Mouse (Mus musculus): ENCODE results near the gene Akap2.

The Akap2 gene

DNA sequence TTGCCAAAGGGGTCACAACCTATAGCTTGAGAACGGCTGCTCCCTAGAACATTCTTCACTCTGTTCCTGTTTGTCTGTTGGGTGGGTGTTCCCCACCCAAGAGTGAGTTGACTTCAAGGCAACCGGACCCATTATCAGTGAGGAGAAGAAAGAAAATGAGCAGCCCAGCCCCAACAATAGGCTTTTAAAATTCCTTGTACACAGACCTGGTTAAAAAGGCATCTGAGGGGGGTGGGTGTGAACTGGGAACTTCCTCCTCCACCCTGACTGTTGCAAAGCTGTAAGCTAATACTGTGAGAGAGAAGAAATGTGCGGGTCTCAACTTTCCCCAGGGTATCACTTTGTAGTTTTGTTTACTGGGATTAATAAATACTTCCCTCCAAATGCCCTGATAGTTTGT is 77.1 kb downstream of the Akap2 start:
- DNase-seq (ENCODE audit: low spot score in 2 of 2), result no peak

GRCm38 (mm10) chr4:57797548-57798285 is 80.3 kb downstream of the Akap2 start:
- no peak for DNase-seq (ENCODE audit: low spot score in 2 of 2)

- no peak for DNase-seq (ENCODE audit: low spot score in 2 of 2)
These were observed 81.0 kb downstream of the Akap2 start for GRCm38 (mm10) chr4:57798286-57799018.

GRCm38 (mm10) chr4:57799297-57799696 is 81.8 kb downstream of the Akap2 start:
- DNase-seq (ENCODE audit: low spot score in 2 of 2), result no peak

DNA sequence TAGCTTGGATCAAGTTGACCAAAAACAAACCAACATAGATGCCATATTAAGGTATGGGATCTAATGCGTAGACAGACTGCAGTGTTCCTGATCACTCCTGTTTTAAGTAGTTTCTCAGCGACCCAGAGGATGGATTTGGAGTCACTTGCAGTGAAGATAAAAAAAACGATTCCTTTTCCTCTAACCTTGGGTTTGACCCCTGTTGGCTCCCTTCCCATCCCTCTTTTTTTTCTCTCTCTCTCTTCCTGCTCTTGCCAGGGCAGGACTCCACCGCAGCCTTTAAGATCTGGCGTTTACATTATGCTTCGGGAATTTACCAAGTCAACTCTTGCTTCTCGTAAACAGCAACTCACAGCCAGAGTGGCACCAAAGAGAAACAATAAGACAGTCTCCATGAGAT is 83.8 kb downstream of the Akap2 start:
- DNase-seq (ENCODE audit: low spot score in 2 of 2), result no peak

DNA sequence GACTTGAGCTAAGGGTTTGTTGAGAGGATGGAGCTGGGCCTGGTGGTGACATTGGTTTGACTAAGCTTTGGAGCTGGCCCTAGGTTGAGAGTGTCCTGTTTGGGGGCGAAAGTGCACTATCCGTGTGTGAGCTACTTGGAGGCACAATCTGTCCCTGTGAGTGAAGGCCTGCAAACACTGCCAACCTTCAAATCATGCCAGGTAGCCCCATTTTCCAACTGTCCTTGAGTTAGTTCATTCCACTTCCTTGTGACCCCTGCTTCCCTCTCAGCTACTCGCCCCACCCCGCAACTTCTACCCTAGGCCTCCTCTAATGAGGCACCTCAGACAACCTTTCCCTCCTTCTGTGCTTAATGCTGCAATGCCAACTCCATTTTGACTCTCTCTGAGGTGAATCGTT is 84.5 kb downstream of the Akap2 start:
- DNase-seq (ENCODE audit: low spot score in 2 of 2), result no peak

- no peak for DNase-seq (ENCODE audit: low spot score in 2 of 2)
These were observed 85.0 kb downstream of the Akap2 start for GRCm38 (mm10) chr4:57802411-57802810.

- no peak for DNase-seq (ENCODE audit: low spot score in 2 of 2)
These were observed 87.4 kb downstream of the Akap2 start for GRCm38 (mm10) chr4:57804902-57805301.

DNA sequence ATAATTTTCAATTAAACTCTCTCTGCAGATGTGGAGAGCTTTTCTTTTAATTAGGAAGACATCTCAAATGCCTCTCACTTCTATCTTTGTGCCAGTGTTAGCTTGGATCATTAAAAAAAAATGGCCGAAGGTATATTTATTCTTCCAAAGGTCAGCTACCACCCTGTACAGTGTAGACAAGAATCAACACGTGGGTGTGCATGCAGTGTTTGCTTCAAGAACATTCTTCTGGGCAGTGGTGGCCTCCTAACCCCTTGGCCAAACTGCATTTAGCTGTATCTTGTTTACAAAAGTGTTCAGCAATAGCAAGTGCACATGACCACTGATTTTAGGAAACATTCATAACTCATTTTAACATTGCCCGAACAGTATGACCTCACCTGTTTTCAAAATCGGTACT is 92.0 kb downstream of the Akap2 start:
- DNase-seq (ENCODE audit: low spot score in 2 of 2), result no peak

DNA sequence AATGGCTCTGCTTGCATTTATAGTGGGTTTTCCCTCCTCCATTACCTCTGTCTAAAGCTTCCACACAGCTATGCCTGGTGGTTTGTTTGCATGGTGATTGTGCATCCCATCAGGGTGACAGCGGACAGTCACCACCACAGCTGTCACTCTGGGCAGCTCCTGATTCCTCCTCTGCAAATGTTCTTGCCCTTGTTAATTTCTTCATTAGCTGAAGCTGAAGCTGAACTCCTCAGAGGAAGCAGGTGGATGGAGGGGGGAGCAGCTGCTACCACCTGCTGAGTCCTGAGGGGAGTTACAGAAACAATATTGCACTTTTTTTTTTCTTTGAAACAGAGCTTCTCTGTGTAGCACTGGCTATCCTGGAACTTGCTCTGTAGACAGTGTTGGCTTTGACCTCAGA is 94.6 kb downstream of the Akap2 start:
- DNase-seq (ENCODE audit: low spot score in 2 of 2), result no peak

DNA sequence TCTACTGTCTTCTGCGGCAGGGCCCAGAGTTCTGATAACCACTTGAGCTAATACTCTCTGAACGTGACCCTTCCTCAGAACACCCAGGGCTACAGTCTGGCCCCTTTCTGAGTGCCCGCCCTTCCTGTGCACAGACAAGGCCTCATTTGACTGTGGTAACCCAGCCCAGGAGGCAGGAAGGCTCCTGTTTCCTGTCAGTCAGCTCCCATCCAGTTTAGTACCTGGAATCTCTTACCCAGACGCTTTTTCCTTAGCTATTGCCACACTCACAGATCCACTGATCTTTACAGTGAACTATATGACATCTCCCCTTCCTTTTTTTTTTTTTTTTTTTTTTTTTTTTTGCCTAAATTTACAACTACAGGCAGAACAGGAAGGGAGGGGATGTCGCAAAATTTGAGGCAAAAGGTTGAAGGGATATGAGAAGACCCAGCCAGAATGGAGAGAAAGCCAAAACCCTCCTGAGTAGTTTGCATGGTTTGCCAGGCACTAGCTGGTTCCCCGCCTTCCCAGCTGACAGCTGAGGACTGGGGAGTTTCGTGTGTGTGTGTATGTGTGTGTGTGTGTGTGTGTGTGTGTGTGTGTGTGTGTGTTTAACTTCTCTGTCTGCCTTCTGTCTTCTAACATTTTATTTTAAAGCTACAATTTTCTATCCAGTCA is 95.6 kb downstream of the Akap2 start:
- no peak for DNase-seq (ENCODE audit: low spot score in 2 of 2)

DNA sequence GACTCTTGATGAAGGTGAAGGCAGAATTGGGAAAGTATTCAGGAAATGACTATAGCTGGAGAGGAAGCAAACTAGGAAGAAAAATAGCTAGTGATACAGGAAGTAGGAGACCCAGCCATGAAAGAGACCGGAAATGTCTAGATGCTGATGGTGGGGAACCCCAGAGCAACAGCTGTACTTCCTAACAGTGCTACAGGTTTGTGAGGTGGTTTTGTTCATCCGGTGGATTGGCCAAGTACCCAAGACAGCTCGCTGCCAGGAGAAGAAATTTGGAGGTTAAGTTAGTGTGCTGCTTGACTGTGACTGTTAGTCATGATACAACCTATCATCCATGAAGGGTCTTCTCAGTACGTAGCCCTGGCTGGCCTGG is 96.1 kb downstream of the Akap2 start:
- no peak for DNase-seq (ENCODE audit: low spot score in 2 of 2)

GRCm38 (mm10) chr4:57815355-57815754 is 97.9 kb downstream of the Akap2 start:
- DNase-seq (ENCODE audit: low spot score in 2 of 2), result no peak

- DNase-seq (ENCODE audit: low spot score in 2 of 2), result no peak
These were observed 98.7 kb downstream of the Akap2 start for GRCm38 (mm10) chr4:57816146-57816545.

GRCm38 (mm10) chr4:57820839-57821374 is 103.5 kb downstream of the Akap2 start:
- no peak for DNase-seq (ENCODE audit: low spot score in 2 of 2)

- no peak for DNase-seq (ENCODE audit: low spot score in 2 of 2)
These were observed 104.3 kb downstream of the Akap2 start for GRCm38 (mm10) chr4:57821556-57822356.

DNA sequence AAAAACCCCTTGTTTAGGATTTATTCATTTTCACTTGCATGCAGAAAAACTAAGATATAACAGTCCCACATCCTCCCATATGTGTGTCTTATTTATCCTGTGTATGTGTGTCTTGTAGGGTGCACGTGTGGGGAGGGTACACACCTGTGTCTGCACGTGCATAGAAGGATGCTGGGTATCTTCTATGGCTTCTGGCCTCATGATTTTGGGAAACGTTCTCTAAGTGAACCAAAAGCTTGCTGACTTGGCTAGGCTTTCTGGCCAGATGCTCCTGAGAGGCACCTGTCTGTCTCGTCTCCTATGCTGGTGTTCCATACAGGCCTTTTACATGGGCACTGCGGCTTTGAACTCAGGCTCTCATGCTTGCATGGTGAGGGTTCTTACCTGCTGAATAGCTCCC is 105.2 kb downstream of the Akap2 start:
- DNase-seq (ENCODE audit: low spot score in 2 of 2), result no peak

DNA sequence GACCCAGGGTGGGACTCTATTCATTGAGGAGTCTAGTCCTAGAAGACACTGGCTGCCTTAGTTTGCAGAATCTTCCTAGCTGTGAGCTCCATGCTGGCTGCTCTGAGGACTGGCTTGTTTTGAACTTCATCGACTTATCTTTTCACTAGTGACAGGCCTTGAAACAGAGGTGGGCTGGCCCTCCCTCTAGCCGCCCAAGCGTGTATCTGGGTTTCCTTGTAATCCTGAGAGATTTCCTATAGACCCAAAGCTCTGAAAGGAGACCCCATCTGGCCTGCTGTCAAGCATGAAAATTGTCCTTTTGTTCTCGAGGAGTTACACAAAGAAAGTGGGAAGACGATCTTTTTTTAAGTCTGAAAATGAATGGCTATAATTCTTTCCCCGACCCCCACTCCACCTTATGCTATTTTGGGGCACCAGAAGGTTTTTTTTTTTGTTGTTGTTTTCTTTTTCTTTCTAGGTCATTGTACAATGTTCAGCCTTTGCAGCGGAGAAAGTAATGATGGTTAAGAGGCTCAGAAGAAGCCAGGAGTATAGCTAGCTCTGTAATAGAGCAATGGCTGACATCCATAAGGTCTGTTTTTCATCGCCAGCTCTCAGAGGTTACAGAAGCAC is 107.3 kb downstream of the Akap2 start:
- DNase-seq (ENCODE audit: low spot score in 2 of 2), result no peak

- no peak for DNase-seq (ENCODE audit: low spot score in 2 of 2)
These were observed 108.8 kb downstream of the Akap2 start for GRCm38 (mm10) chr4:57826272-57826671.

DNA sequence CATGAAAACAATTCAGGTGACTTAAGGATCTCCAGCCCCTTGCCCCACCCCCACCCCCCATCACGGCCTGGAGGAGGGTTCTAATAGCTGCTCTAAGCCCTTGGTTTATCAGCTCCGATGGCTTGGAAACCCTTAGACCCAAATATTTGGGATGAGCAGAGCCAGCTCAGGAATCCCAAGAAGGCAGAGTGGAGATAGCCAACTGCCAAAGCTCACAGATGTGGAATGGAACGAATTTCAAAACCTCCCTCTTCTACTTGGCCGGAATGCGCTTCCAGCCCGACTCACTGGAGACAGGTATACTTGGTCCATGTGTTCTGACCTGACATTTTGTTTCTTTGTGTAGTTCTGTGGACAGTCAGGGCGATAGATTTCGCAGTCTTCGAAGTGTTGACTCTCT is 111.7 kb downstream of the Akap2 start:
- no peak for DNase-seq (ENCODE audit: low spot score in 2 of 2)

- DNase-seq (ENCODE audit: low spot score in 2 of 2), result no peak
These were observed 112.3 kb downstream of the Akap2 start for GRCm38 (mm10) chr4:57829740-57830139.

All from frontal cortex, postnatal 14 days (tissue).